Mouse (Mus musculus) lung, embryonic 14.5 days (tissue): ENCODE data around the gene Tmem255b. TPM values are rescaled to one million over a fixed set of nuclear protein-coding genes. Genes with fewer than 3 reads are reported as not detected.
A peak's percentile ranks its signal among the peaks of the same experiment; 100 is the strongest.

Source experiments
- ATAC-seq: fragments of 200-750 bp; cut with Nextera tagmentation; 2 replicates; pipeline ENCODE4 v1.8.0; 2017; ENCODE audit warnings: mild to moderate bottlenecking, moderate TSS enrichment, moderate library complexity; ENCODE audit not compliant: insufficient read depth
- DNase-seq: peaks from one replicate; pipeline ENCODE4 v3.0.0-alpha.2; 2015
- H3K27ac ChIP-seq: fragments of 300-500 bp; sonication (generic); 2 replicates; pipeline ENCODE4 v1.5.1; 2014; ENCODE audit warnings: low read depth, mild to moderate bottlenecking, moderate library complexity
- H3K27me3 ChIP-seq: fragments of 300-500 bp; sonication (generic); 2 replicates; pipeline ENCODE4 v1.6.1; 2014; ENCODE audit warnings: low read length, control low read depth; ENCODE audit not compliant: insufficient read depth
- H3K36me3 ChIP-seq: fragments of 300-500 bp; sonication (generic); 2 replicates; pipeline ENCODE4 v1.6.1; 2014; ENCODE audit warnings: control low read depth; ENCODE audit not compliant: insufficient read depth
- H3K4me1 ChIP-seq: fragments of 300-500 bp; sonication (generic); 2 replicates; pipeline ENCODE4 v1.6.1; 2014; ENCODE audit warnings: antibody characterized with exemption, control low read depth; ENCODE audit not compliant: insufficient read depth
- H3K4me2 ChIP-seq: fragments of 300-500 bp; sonication (generic); 2 replicates; pipeline ENCODE4 v1.6.1; 2014; ENCODE audit warnings: mild to moderate bottlenecking
- H3K4me3 ChIP-seq: fragments of 300-500 bp; sonication (generic); 2 replicates; pipeline ENCODE4 v1.5.1; 2014; ENCODE audit warnings: low read depth, low read length
- H3K9ac ChIP-seq: fragments of 300-500 bp; sonication (generic); 2 replicates; pipeline ENCODE4 v1.6.1; 2014
- H3K9me3 ChIP-seq: fragments of 300-500 bp; sonication (generic); 2 replicates; pipeline ENCODE4 v1.6.1; 2016; ENCODE audit warnings: low read depth, low read length, control low read depth
- CTCF ChIP-seq: IDR thresholded peaks from 2 replicates; pipeline ENCODE4 v1.5.1; 2016; ENCODE audit warnings: antibody characterized with exemption, low read depth
- WGBS: fragments of 180-500 bp; shearing (Covaris S2); extraction: QIAGEN DNeasy Blood & Tissue Kit; methylation state at CpG from one replicate; pipeline ENCODE4 v1.1.7; 2014; 5-methylcytosine and 5-hydroxymethylcytosine counted together
- polyA plus RNA-seq: library from polyadenylated mRNA; unstranded; fragments of >200 nt; fragmentation: Nextera tagmentation; extraction: Ambion mirVana; gene quantifications from 2 replicates; pipeline ENCODE4 v1.2.1, GENCODE M21; 2014

Tmem255b gene
- polyA plus RNA-seq, 1 experiment from 2014 or later = 0.59 TPM

GRCm38 (mm10) chr8:13406011-13406410 is 29.0 kb upstream of the Tmem255b start:
- Histone ChIP-seq H3K27me3 (no peaks in the 10 kb centered on the region), H3K9me3 (no peaks in the 10 kb centered on the region), H3K9ac (no peak overlapping the region), H3K4me2 (no peak overlapping the region), H3K4me1 (no peaks in the 10 kb centered on the region), H3K36me3 (no peaks in the 10 kb centered on the region), H3K4me3 (no peak overlapping the region), H3K27ac (no peak overlapping the region)
- DNase-seq (no peak), ATAC-seq (no peak)
- 77% methylated on average over 5 of the region's 5 CpGs for WGBS
- no peak for TF ChIP-seq CTCF

GRCm38 (mm10) chr8:13411597-13411996 is 23.4 kb upstream of the Tmem255b start:
- Histone ChIP-seq H3K27ac (no peak overlapping the region), H3K4me3 (no peak overlapping the region), H3K36me3 (no peaks in the 10 kb centered on the region), H3K27me3 (no peaks in the 10 kb centered on the region), H3K9me3 (no peaks in the 10 kb centered on the region), H3K4me1 (no peaks in the 10 kb centered on the region), H3K4me2 (no peak overlapping the region), H3K9ac (no peak overlapping the region)
- DNase-seq = peak; percentile 85
- ATAC-seq = no peak
- TF ChIP-seq CTCF = peak; percentile 84
- whole genome bisulfite sequencing = 24% methylated on average over 6 of the region's 6 CpGs

GRCm38 (mm10) chr8:13412891-13413558 is 22.0 kb upstream of the Tmem255b start:
- Histone ChIP-seq H3K9me3 (no peaks in the 10 kb centered on the region), H3K27ac (no peak overlapping the region), H3K4me3 (no peak overlapping the region), H3K4me2 (no peak overlapping the region), H3K27me3 (no peaks in the 10 kb centered on the region), H3K4me1 (no peaks in the 10 kb centered on the region), H3K9ac (no peak overlapping the region), H3K36me3 (no peaks in the 10 kb centered on the region)
- 0 out of 2 replicates have a peak, but pooled peaks have one; percentile 30 for ATAC-seq
- peak; percentile 90 for TF ChIP-seq CTCF
- 62% methylated on average over 13 of the region's 13 CpGs for WGBS
- DNase-seq = peak; percentile 86

- 34% methylated on average over 12 of the region's 12 CpGs for WGBS
- ATAC-seq (no peak), DNase-seq (no peak)
- H3K27ac ChIP-seq = no peak overlapping the region
- no peaks in the 10 kb centered on the region for H3K9me3 ChIP-seq
- H3K9ac ChIP-seq = no peak overlapping the region
- no peaks in the 10 kb centered on the region for H3K36me3 ChIP-seq
- TF ChIP-seq CTCF = no peak
- H3K4me3 ChIP-seq = no peak overlapping the region
- H3K27me3 ChIP-seq = no peaks in the 10 kb centered on the region
- no peaks in the 10 kb centered on the region for H3K4me1 ChIP-seq
- H3K4me2 ChIP-seq = no peak overlapping the region
These were observed 21.1 kb upstream of the Tmem255b start for GRCm38 (mm10) chr8:13413823-13414390.

- H3K36me3 ChIP-seq = no peaks in the 10 kb centered on the region
- H3K27ac ChIP-seq = no peak overlapping the region
- ATAC-seq = no peak
- DNase-seq = no peak
- 72% methylated on average over 10 of the region's 10 CpGs for WGBS
- H3K27me3 ChIP-seq = no peaks in the 10 kb centered on the region
- H3K4me3 ChIP-seq = no peak overlapping the region
- H3K4me1 ChIP-seq = no peaks in the 10 kb centered on the region
- H3K4me2 ChIP-seq = no peak overlapping the region
- no peaks in the 10 kb centered on the region for H3K9me3 ChIP-seq
- H3K9ac ChIP-seq = no peak overlapping the region
- TF ChIP-seq CTCF = no peak
These were observed 19.1 kb upstream of the Tmem255b start for GRCm38 (mm10) chr8:13415879-13416278.

GRCm38 (mm10) chr8:13419111-13419639 is 15.8 kb upstream of the Tmem255b start:
- ATAC-seq (no peak), DNase-seq (no peak)
- H3K4me3 ChIP-seq = no peak overlapping the region
- H3K9me3 ChIP-seq = no peaks in the 10 kb centered on the region
- no peak overlapping the region for H3K27ac ChIP-seq
- H3K9ac ChIP-seq = no peak overlapping the region
- no peak for TF ChIP-seq CTCF
- H3K36me3 ChIP-seq = no peaks in the 10 kb centered on the region
- no peaks in the 10 kb centered on the region for H3K27me3 ChIP-seq
- H3K4me2 ChIP-seq = no peak overlapping the region
- 71% methylated on average over 2 of the region's 2 CpGs for WGBS
- H3K4me1 ChIP-seq = no peaks in the 10 kb centered on the region

- WGBS = 89% methylated on average over 6 of the region's 6 CpGs
- Histone ChIP-seq H3K9me3 (no peaks in the 10 kb centered on the region), H3K27me3 (no peaks in the 10 kb centered on the region), H3K36me3 (no peaks in the 10 kb centered on the region), H3K4me3 (no peak overlapping the region), H3K27ac (no peak overlapping the region), H3K4me1 (no peaks in the 10 kb centered on the region), H3K9ac (no peak overlapping the region), H3K4me2 (no peak overlapping the region)
- DNase-seq (no peak), ATAC-seq (no peak)
- no peak for TF ChIP-seq CTCF
These were observed 14.0 kb upstream of the Tmem255b start for GRCm38 (mm10) chr8:13420970-13421369.
